Mouse (Mus musculus) heart, postnatal 0 days (tissue): ENCODE results near the gene Macrod1.

Source experiments
- CTCF ChIP-seq: IDR thresholded peaks from 2 replicates; pipeline ENCODE4 v1.5.1; 2016; ENCODE audit warnings: antibody characterized with exemption, control low read depth, low read depth
- EP300 ChIP-seq: IDR thresholded peaks from 2 replicates; pipeline ENCODE4 v1.6.1; 2016; ENCODE audit warnings: antibody characterized with exemption, low read depth

DNA sequence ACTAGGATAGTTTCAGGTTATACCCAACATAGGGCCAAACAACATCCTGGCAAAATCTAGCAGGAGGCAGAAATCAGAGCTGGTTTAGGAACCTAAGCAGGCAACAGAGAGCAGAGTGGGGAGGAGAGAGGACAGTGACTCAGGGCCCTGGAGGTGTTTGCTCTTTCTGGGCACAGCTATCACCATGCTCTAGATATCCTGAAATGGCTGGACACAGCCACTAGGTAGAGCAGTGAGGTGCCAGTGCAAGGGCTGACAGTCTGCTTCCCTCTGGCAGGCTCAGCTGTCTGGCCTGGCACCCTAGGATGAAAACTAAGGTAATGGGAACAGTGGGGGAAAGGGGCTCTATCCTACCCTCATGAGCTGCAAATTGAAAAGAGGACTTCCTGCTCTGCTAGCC is 166.9 kb downstream of the Macrod1 start:
- TF ChIP-seq CTCF (peak; percentile 30), EP300 (no peak)
